Mouse (Mus musculus) adrenal gland, postnatal 10 days (tissue): Measurements from ENCODE around the gene Itpr2. TPM values are rescaled to one million over a fixed set of nuclear protein-coding genes. Genes with fewer than 3 reads are reported as not detected.

ENCODE experiments used
- DNase-seq: peaks from one replicate; pipeline ENCODE4 v3.0.0; 2021; ENCODE audit warnings: mixed read lengths
- total RNA-seq, 2 experiments: library from RNA; stranded (reverse); gene quantifications; 2 replicates each; pipeline ENCODE4 v1.2.3; 2021

Itpr2 gene
- total RNA-seq, 2 experiments from 2014 or later: 71.8 to 105 TPM

GRCm38 (mm10) chr6:146220071-146220470 is 282.0 kb downstream of the Itpr2 start:
- no peak for DNase-seq

- no peak for DNase-seq
Observed at GRCm38 (mm10) chr6:146219534-146219933, 282.5 kb downstream of the Itpr2 start.

- DNase-seq: no peak
Observed at GRCm38 (mm10) chr6:146215302-146215701, 286.7 kb downstream of the Itpr2 start.

DNA sequence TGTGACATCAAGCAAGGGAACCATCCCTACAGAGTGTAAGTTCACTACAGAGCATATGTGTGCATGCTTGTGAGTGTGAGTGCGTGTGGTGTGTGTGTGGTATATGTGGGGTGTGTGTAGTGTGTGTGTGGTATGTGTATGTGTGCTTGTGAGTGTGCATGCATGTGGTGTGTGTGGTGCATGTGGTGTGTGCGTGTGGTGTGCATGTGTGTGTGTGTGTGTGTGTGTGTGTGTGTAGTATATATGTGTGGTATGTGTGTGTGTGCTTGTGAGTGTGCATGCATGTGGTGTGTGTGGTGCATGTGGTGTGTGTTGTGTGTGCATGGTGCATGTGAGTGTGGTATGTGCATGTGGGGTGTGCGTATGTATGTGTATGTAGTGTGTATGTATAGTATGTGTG is 289.7 kb downstream of the Itpr2 start:
- DNase-seq: no peak

- DNase-seq: no peak
Observed at GRCm38 (mm10) chr6:146211233-146211632, 290.8 kb downstream of the Itpr2 start.

- no peak for DNase-seq
Observed at GRCm38 (mm10) chr6:146208983-146209382, 293.0 kb downstream of the Itpr2 start.

GRCm38 (mm10) chr6:146207204-146207959 is 294.6 kb downstream of the Itpr2 start:
- no peak for DNase-seq

DNA sequence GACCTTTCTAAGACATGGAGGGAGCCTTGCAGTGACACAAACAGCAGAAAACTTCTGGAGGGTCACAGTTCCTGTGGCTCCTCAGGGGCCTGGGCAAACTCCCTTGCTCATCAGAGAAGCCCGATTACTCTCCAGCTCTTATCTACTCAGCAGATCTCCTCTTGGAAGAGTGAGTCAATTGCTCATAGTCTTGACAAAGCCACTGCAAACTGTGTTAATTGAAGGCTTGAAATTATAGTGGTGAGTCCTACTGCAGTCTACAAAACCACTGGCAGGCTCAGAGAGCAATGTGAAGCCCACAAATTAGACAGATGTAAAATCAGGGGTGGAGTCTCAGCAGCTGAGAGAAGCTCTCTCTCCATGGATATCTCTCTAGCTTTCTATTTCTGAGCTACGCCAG is 296.9 kb downstream of the Itpr2 start:
- no peak for DNase-seq

GRCm38 (mm10) chr6:146204470-146204869 is 297.6 kb downstream of the Itpr2 start:
- no peak for DNase-seq

- DNase-seq: no peak
Observed at GRCm38 (mm10) chr6:146197868-146198379, 304.1 kb downstream of the Itpr2 start.

DNA sequence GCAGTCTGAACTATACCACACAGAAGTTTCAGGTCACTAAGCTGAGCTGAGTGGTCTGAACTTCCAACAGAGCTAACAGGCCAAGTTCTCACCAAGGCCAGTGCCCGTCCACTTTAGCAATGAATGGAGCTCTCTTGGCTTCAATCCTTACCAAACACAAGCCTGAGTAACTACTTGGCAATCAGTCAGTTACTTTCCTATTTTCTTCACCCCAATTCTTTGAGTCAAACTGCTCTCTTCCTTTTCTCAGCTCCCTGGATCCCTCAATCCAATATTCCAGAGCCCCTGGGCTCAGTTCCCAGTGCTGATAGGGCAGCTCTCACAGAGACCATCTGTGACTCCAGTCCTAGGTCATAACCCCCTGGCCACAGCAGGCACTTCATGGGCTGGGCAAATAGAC is 305.3 kb downstream of the Itpr2 start:
- no peak for DNase-seq

GRCm38 (mm10) chr6:146195854-146196457 is 306.1 kb downstream of the Itpr2 start:
- peak; percentile 63 for DNase-seq

DNA sequence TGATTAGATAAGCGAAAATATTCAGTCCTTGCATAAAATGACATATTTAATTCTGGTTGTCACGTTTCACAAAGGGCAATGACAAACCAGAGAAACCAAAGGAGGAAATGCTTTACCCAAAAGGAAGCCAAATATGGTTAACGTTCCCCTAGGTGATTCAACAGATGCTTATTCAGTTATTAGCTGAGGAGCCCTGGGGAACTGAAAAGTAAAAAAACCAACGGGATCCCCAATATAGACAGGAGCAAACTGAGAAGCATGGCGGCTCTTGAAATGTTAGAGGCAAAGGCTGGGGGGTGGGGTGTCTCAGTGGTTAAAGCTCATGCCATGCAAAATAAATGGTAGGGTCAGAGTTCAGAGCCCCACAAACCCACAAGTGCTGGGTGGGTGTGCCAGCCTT is 310.1 kb downstream of the Itpr2 start:
- no peak for DNase-seq

- no peak for DNase-seq
Observed at GRCm38 (mm10) chr6:146190006-146190405, 312.0 kb downstream of the Itpr2 start.

GRCm38 (mm10) chr6:146185532-146185931 is 316.5 kb downstream of the Itpr2 start:
- no peak for DNase-seq

DNA sequence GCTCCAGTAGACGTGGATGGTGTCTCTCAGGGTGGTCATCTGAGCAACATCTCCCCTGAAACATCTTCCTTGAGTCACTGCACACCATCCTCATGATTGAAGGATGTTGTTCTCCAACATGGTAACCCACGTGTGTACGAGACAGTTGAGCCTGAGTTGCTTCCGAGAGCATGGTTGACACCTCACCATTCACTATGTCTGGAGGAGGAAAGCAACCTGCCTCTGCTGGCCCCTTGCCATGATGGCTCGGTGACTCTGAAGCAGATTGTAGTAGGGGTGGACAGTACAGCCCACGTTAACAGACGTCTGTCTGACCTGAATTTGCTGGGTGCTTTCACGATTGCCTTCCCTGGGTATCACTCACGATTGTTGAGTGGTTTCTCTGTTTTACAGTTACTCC is 317.3 kb downstream of the Itpr2 start:
- DNase-seq: no peak

DNA sequence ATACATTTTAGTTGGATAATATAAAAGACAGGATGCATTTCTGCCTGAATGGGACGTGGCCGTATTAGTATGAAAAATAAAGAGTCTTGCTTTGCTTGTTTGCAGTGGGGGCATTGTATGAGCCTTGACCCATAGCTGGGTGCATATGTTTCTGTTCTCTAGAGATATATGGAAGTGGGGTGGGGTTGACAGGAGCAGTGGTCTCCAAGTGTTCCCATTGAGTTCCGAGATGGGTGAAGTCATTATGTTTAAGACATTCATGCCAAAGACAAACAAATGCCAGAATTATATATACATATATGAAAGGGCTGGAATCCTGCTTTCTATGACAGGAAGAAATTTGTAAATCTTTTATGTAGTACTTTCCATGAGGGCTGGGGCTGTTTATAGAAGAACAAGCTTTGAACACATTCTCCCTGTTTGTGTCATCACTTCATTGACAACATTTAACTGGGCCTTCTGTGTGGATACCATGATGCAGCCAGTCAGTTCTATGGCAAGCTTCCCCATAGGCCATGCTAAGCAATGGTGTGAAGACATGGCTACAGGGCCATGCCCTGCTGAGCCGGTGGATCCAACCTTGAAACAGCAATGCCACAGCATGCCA is 327.3 kb downstream of the Itpr2 start:
- DNase-seq: no peak

DNA sequence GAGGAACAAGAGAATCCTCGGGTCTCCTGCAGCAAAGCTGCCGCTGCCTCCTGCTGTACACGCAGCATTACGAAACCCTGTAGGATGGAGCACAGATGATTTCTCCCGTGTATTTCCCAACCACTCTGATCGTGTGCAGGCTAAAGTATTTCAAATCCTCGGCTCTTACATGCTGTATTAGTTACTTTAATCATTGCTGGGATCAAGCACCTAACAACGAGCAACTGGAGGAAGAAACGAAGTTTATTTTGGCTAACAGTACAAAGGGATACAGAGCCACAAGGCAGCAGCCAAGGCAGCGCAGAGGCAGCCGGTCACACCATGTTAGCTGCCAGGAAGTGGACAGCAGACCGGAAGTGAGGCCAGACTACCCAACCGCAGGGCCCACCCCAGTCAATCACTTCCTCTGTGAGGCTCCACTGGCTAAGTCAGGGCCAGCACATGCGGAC is 331.4 kb downstream of the Itpr2 start:
- DNase-seq: peak; percentile 19

DNA sequence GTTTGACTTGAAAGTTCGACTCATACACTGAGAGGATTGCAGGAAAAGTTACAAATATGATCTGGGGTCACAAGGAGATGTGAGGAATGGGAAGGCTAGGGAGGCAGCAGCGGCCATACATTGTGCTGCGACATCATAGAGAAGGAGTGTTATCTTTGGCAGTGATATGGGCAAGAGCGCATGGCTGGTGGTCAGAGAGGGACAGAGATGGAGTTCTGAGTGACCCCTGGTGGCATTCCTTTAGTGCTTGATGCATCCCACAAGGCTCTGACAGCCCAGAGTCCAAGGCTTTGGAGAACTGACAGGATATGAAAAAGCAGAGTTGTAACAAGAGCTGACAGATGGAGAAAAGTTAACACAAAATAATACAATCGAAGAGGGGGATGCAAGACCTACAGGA is 334.8 kb downstream of the Itpr2 start:
- no peak for DNase-seq

DNA sequence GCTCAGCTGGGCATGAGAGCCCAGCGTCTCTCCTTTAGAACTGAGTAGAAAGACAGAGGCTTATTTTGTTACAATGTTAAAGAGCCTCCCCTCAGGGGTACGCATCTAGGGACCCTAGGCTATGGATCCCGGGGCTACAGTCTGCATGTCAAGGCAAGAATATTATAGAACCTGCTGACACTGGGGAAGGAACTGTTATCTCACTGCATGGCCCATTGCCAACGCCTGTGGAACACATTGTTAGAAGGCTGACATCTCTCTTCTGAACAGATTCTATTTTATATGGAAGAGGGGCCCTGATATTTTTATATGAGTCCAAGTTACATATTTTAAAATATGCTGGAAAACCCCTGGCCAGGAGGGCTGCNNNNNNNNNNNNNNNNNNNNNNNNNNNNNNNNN is 342.4 kb downstream of the Itpr2 start:
- DNase-seq: peak; percentile 38

- DNase-seq: no peak
Observed at GRCm38 (mm10) chr6:146158717-146159116, 343.3 kb downstream of the Itpr2 start.

DNA sequence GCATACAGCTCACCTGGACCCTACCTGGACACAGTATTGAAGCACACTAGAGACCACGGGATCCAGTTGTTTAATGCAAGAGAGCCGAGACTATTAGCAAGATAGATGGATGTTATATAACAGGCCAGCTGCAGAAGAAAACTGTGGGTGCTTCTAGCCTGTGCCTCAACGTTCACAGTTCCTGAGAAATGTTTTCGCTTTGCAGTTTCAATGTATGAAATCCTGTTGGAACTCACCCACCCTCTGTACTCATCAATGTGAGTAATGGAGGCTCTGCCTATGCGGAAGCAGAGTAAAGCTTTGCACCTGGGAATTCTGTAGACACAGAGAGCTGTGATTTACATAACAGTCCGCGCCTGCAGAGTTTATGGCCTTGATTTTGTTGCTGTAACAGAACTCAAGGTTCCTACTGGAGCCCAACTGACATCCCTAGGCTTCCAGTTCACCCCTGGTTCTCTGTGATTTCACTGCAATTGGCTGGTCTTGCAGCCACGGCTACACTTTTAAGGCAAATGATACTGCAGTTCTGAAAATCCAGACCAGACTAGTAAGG is 344.0 kb downstream of the Itpr2 start:
- DNase-seq: no peak

- DNase-seq: no peak
Observed at GRCm38 (mm10) chr6:146157099-146157498, 344.9 kb downstream of the Itpr2 start.
